Mouse (Mus musculus) gastrocnemius, adult 2 months (tissue): ENCODE data around the gene Kazn. TPM values are rescaled to one million over a fixed set of nuclear protein-coding genes. Genes with fewer than 3 reads are reported as not detected.

Experiments
- DNase-seq: peaks from one replicate; pipeline ENCODE4 v3.0.0; 2022
- H3K27ac ChIP-seq: fragments of 200-600 bp; 2 replicates; pipeline ENCODE4 v1.8.1; 2022; ENCODE audit warnings: mild to moderate bottlenecking
- H3K4me3 ChIP-seq: fragments of 200-600 bp; 2 replicates; pipeline ENCODE4 v1.8.1; 2022; ENCODE audit warnings: mild to moderate bottlenecking, moderate library complexity
- CTCF ChIP-seq: fragments of 200-600 bp; IDR thresholded peaks from 2 replicates; pipeline ENCODE4 v1.8.1; 2022; ENCODE audit warnings: antibody characterized with exemption, mild to moderate bottlenecking, moderate library complexity
- intact Hi-C: fragments of 180-260 bp; cut with DNase I; formaldehyde crosslinking; loops from one replicate; pipeline ENCODE4 v1.15.1; 2025
- total RNA-seq, 2 experiments: library from RNA; stranded (reverse); gene quantifications; 2 replicates each; pipeline ENCODE4 v1.2.3; 2021

The Kazn gene
- total RNA-seq, 2 experiments from 2014 or later, result 1.5 to 2.3 TPM

GRCm38 (mm10) chr4:142103081-142103671, 136.0 kb downstream of the Kazn start:
- no peak for DNase-seq
- no peak overlapping the region for H3K27ac ChIP-seq
- intact Hi-C loops, result no loop called here
- H3K4me3 ChIP-seq, result no peak overlapping the region
- no peak for TF ChIP-seq CTCF

GRCm38 (mm10) chr4:142098303-142098702, 140.9 kb downstream of the Kazn start:
- DNase-seq, result peak; percentile 85
- intact Hi-C loops, result loop anchor here (1.0 to 2.0 kb wide), 2 partner anchors 16 to 93 kb away; no protein-coding TSS in a partner anchor
- peak overlapping the region; percentile 59 for H3K4me3 ChIP-seq
- H3K27ac ChIP-seq, result peak overlapping the region; percentile 76
- peak; percentile 88 for TF ChIP-seq CTCF

- TF ChIP-seq CTCF, result no peak
- intact Hi-C loops, result loop anchor here (1.0 to 2.0 kb wide), 2 partner anchors 15 to 93 kb away; no protein-coding TSS in a partner anchor
- peak overlapping the region; percentile 76 for H3K27ac ChIP-seq
- H3K4me3 ChIP-seq, result peak overlapping the region; percentile 59
- peak; percentile 81 for DNase-seq
These were observed 141.3 kb downstream of the Kazn start for GRCm38 (mm10) chr4:142097871-142098270.

GRCm38 (mm10) chr4:142095513-142096241, 143.5 kb downstream of the Kazn start:
- no peak for TF ChIP-seq CTCF
- intact Hi-C loops, result no loop called here
- peak overlapping the region; percentile 79 for H3K27ac ChIP-seq
- no peak overlapping the region for H3K4me3 ChIP-seq
- peak; percentile 95 for DNase-seq

GRCm38 (mm10) chr4:142094386-142094785, 144.8 kb downstream of the Kazn start:
- H3K4me3 ChIP-seq, result no peak overlapping the region
- DNase-seq, result no peak
- no peak overlapping the region for H3K27ac ChIP-seq
- intact Hi-C loops, result no loop called here
- no peak for TF ChIP-seq CTCF

- H3K4me3 ChIP-seq, result no peak overlapping the region
- H3K27ac ChIP-seq, result no peak overlapping the region
- no peak for TF ChIP-seq CTCF
- DNase-seq, result no peak
- intact Hi-C loops, result no loop called here
These were observed 148.1 kb downstream of the Kazn start for GRCm38 (mm10) chr4:142091100-142091499.

GRCm38 (mm10) chr4:142089966-142090365, 149.2 kb downstream of the Kazn start:
- no peak for DNase-seq
- Histone ChIP-seq H3K4me3 (no peak overlapping the region), H3K27ac (no peak overlapping the region)
- TF ChIP-seq CTCF, result no peak
- intact Hi-C loops, result no loop called here

- Histone ChIP-seq H3K27ac (no peak overlapping the region), H3K4me3 (no peak overlapping the region)
- DNase-seq, result no peak
- intact Hi-C loops, result no loop called here
- no peak for TF ChIP-seq CTCF
These were observed 150.4 kb downstream of the Kazn start for GRCm38 (mm10) chr4:142088836-142089235.

GRCm38 (mm10) chr4:142088409-142088808, 150.8 kb downstream of the Kazn start:
- DNase-seq, result no peak
- H3K4me3 ChIP-seq, result no peak overlapping the region
- intact Hi-C loops, result no loop called here
- TF ChIP-seq CTCF, result no peak
- H3K27ac ChIP-seq, result no peak overlapping the region

- TF ChIP-seq CTCF, result no peak
- Histone ChIP-seq H3K27ac (peak overlapping the region; percentile 74), H3K4me3 (peak overlapping the region; percentile 80)
- intact Hi-C loops, result loop anchor here (5.0 kb wide), 2 partner anchors 43 to 78 kb away; no protein-coding TSS in a partner anchor
- DNase-seq, result no peak
These were observed 154.2 kb downstream of the Kazn start for GRCm38 (mm10) chr4:142084936-142085563.

- TF ChIP-seq CTCF, result no peak
- Histone ChIP-seq H3K27ac (peak within 1 kb of the TSS; percentile 74), H3K4me3 (peak within 1 kb of the TSS; percentile 80)
- peak; percentile 66 for DNase-seq
- intact Hi-C loops, result loop anchor here (5.0 kb wide), 2 partner anchors 42 to 77 kb away; no protein-coding TSS in a partner anchor
These were observed 154.9 kb downstream of the Kazn start, which contains the start of gene Tmem51 for GRCm38 (mm10) chr4:142084131-142084899. Gene Tmem51 (minus strand): TSS chr4:142084304.

GRCm38 (mm10) chr4:142083762-142084130, 155.5 kb downstream of the Kazn start:
- DNase-seq, result peak; percentile 81
- intact Hi-C loops, result loop anchor here (2.0 to 5.0 kb wide), 3 partner anchors 15 to 76 kb away; no protein-coding TSS in a partner anchor
- TF ChIP-seq CTCF, result peak; percentile 72
- peak overlapping the region; percentile 80 for H3K4me3 ChIP-seq
- peak overlapping the region; percentile 74 for H3K27ac ChIP-seq
